Mouse (Mus musculus) neural tube, embryonic 14.5 days (tissue): Measurements from ENCODE around the gene Ebf1. TPM values are rescaled to one million over a fixed set of nuclear protein-coding genes. Genes with fewer than 3 reads are reported as not detected.
A peak's percentile ranks its signal among the peaks of the same experiment; 100 is the strongest.

Experiments used
- ATAC-seq: fragments of 200-750 bp; cut with Nextera tagmentation; 2 replicates; pipeline ENCODE4 v1.8.0; 2017; ENCODE audit warnings: low read depth, mild to moderate bottlenecking, moderate TSS enrichment, moderate library complexity
- H3K27ac ChIP-seq: fragments of 300-500 bp; sonication (generic); 2 replicates; pipeline ENCODE4 v1.5.1; 2014; ENCODE audit warnings: low read depth, mild to moderate bottlenecking, control low read depth, low read length, moderate library complexity, mixed read lengths
- H3K27me3 ChIP-seq: fragments of 300-500 bp; sonication (generic); 2 replicates; pipeline ENCODE4 v1.6.1; 2014; ENCODE audit warnings: low read length; ENCODE audit not compliant: control insufficient read depth, insufficient read depth
- H3K36me3 ChIP-seq: fragments of 300-500 bp; sonication (generic); 2 replicates; pipeline ENCODE4 v1.6.1; 2014; ENCODE audit warnings: low read length, mixed read lengths; ENCODE audit not compliant: control insufficient read depth, insufficient read depth
- H3K4me1 ChIP-seq: fragments of 300-500 bp; sonication (generic); 2 replicates; pipeline ENCODE4 v1.6.1; 2014; ENCODE audit warnings: low read length; ENCODE audit not compliant: control insufficient read depth, insufficient read depth
- H3K4me2 ChIP-seq: fragments of 300-500 bp; sonication (generic); 2 replicates; pipeline ENCODE4 v1.6.1; 2014; ENCODE audit warnings: mild to moderate bottlenecking, low read depth, low read length, control low read depth
- H3K4me3 ChIP-seq: fragments of 300-500 bp; sonication (generic); 2 replicates; pipeline ENCODE4 v1.5.1; 2014; ENCODE audit warnings: low read depth, low read length, control low read depth, mixed read lengths
- H3K9ac ChIP-seq: fragments of 300-500 bp; sonication (generic); replicated peaks from 2 replicates; pipeline ENCODE4 v1.6.1; 2014; ENCODE audit warnings: low read depth, mild to moderate bottlenecking, control low read depth, low read length, mixed read lengths
- H3K9me3 ChIP-seq: fragments of 300-500 bp; sonication (generic); 2 replicates; pipeline ENCODE4 v1.6.1; 2016; ENCODE audit warnings: low read length; ENCODE audit not compliant: control insufficient read depth
- WGBS: fragments of 180-500 bp; shearing (Covaris S2); extraction: QIAGEN DNeasy Blood & Tissue Kit; methylation state at CpG from one replicate; pipeline ENCODE4 v1.1.7; 2014; 5-methylcytosine and 5-hydroxymethylcytosine counted together
- polyA plus RNA-seq: library from polyadenylated mRNA; unstranded; fragments of >200 nt; fragmentation: Nextera tagmentation; extraction: Ambion mirVana; gene quantifications from 2 replicates; pipeline ENCODE4 v1.2.1, GENCODE M21; 2014

The Ebf1 gene
- polyA plus RNA-seq, 1 experiment from 2014 or later = 226 TPM

- Histone ChIP-seq H3K9ac (no peak overlapping the region), H3K4me2 (no peak overlapping the region), H3K36me3 (no peaks in the 10 kb centered on the region), H3K27me3 (no peaks in the 10 kb centered on the region), H3K4me1 (no peaks in the 10 kb centered on the region), H3K4me3 (no peak overlapping the region), H3K27ac (no peak overlapping the region), H3K9me3 (no peaks in the 10 kb centered on the region)
- no peak for ATAC-seq
- 87% methylated on average over 3 of the region's 3 CpGs for WGBS
Observed at GRCm38 (mm10) chr11:44923138-44923537, 306.0 kb downstream of the Ebf1 start.

GRCm38 (mm10) chr11:44923868-44924508, 306.9 kb downstream of the Ebf1 start:
- Histone ChIP-seq H3K9me3 (no peaks in the 10 kb centered on the region), H3K9ac (no peak overlapping the region), H3K4me3 (no peak overlapping the region), H3K36me3 (no peaks in the 10 kb centered on the region), H3K27me3 (no peaks in the 10 kb centered on the region), H3K4me1 (no peaks in the 10 kb centered on the region), H3K4me2 (no peak overlapping the region), H3K27ac (no peak overlapping the region)
- ATAC-seq = no peak
- WGBS = 78% methylated on average over 10 of the region's 10 CpGs

- WGBS = 57% methylated on average over 8 of the region's 8 CpGs
- Histone ChIP-seq H3K36me3 (no peaks in the 10 kb centered on the region), H3K27ac (peak overlapping the region; percentile 40; the same call in 1 of the 2 replicates), H3K4me1 (no peaks in the 10 kb centered on the region), H3K9me3 (no peaks in the 10 kb centered on the region), H3K9ac (no peak overlapping the region), H3K4me3 (no peak overlapping the region), H3K4me2 (no peak overlapping the region), H3K27me3 (no peaks in the 10 kb centered on the region)
- no peak for ATAC-seq
Observed at GRCm38 (mm10) chr11:44924896-44925295, 307.8 kb downstream of the Ebf1 start.

- no peaks in the 10 kb centered on the region for H3K9me3 ChIP-seq
- no peaks in the 10 kb centered on the region for H3K36me3 ChIP-seq
- WGBS = 85% methylated on average over 12 of the region's 12 CpGs
- H3K27ac ChIP-seq = no peak overlapping the region
- no peak overlapping the region for H3K4me2 ChIP-seq
- no peaks in the 10 kb centered on the region for H3K4me1 ChIP-seq
- H3K27me3 ChIP-seq = no peaks in the 10 kb centered on the region
- no peak for ATAC-seq
- no peak overlapping the region for H3K9ac ChIP-seq
- no peak overlapping the region for H3K4me3 ChIP-seq
Observed at GRCm38 (mm10) chr11:44925806-44926525, 308.8 kb downstream of the Ebf1 start.

- no peak overlapping the region for H3K9ac ChIP-seq
- H3K4me3 ChIP-seq = no peak overlapping the region
- H3K4me1 ChIP-seq = peaks cover 11% of the 10 kb centered on the region; the same call in 1 of the 2 replicates
- ATAC-seq = no peak
- no peaks in the 10 kb centered on the region for H3K27me3 ChIP-seq
- no peak overlapping the region for H3K4me2 ChIP-seq
- 89% methylated on average over 6 of the region's 6 CpGs for WGBS
- no peak overlapping the region for H3K27ac ChIP-seq
- no peaks in the 10 kb centered on the region for H3K36me3 ChIP-seq
- no peaks in the 10 kb centered on the region for H3K9me3 ChIP-seq
Observed at GRCm38 (mm10) chr11:44928403-44928802, 311.3 kb downstream of the Ebf1 start.

- ATAC-seq = no peak
- Histone ChIP-seq H3K9me3 (no peaks in the 10 kb centered on the region), H3K4me1 (peaks cover 11% of the 10 kb centered on the region; the same call in 1 of the 2 replicates), H3K9ac (no peak overlapping the region), H3K27me3 (no peaks in the 10 kb centered on the region), H3K4me3 (no peak overlapping the region), H3K36me3 (no peaks in the 10 kb centered on the region), H3K4me2 (no peak overlapping the region), H3K27ac (peak overlapping the region; percentile 55; the same call in 1 of the 2 replicates)
- WGBS = 41% methylated on average over 6 of the region's 6 CpGs
Observed at GRCm38 (mm10) chr11:44932942-44933483, 315.9 kb downstream of the Ebf1 start.

- Histone ChIP-seq H3K4me1 (peaks cover 7% of the 10 kb centered on the region; the same call in 1 of the 2 replicates), H3K4me3 (no peak overlapping the region), H3K4me2 (no peak overlapping the region), H3K27ac (no peak overlapping the region), H3K27me3 (no peaks in the 10 kb centered on the region), H3K36me3 (no peaks in the 10 kb centered on the region), H3K9ac (no peak overlapping the region), H3K9me3 (no peaks in the 10 kb centered on the region)
- peak; percentile 31; the same call in 1 of the 2 replicates for ATAC-seq
- 52% methylated on average over 4 of the region's 4 CpGs for WGBS
Observed at GRCm38 (mm10) chr11:44943781-44944180, 326.7 kb downstream of the Ebf1 start.

- 84% methylated on average over 2 of the region's 2 CpGs for WGBS
- no peak overlapping the region for H3K9ac ChIP-seq
- no peaks in the 10 kb centered on the region for H3K9me3 ChIP-seq
- H3K4me3 ChIP-seq = no peak overlapping the region
- H3K4me1 ChIP-seq = peaks cover 7% of the 10 kb centered on the region; the same call in 1 of the 2 replicates
- H3K27ac ChIP-seq = no peak overlapping the region
- H3K4me2 ChIP-seq = no peak overlapping the region
- ATAC-seq = no peak
- no peaks in the 10 kb centered on the region for H3K27me3 ChIP-seq
- H3K36me3 ChIP-seq = no peaks in the 10 kb centered on the region
Observed at GRCm38 (mm10) chr11:44944401-44944800, 327.3 kb downstream of the Ebf1 start.

GRCm38 (mm10) chr11:44946618-44947017, 329.5 kb downstream of the Ebf1 start:
- 91% methylated on average over 3 of the region's 3 CpGs for WGBS

More at GRCm38 (mm10) chr11:44946618-44947017, 329.5 kb downstream of the Ebf1 start:
- Histone ChIP-seq H3K27ac (no peak overlapping the region), H3K9me3 (no peaks in the 10 kb centered on the region), H3K4me2 (no peak overlapping the region), H3K36me3 (no peaks in the 10 kb centered on the region), H3K9ac (no peak overlapping the region), H3K4me1 (peaks cover 7% of the 10 kb centered on the region; the same call in 1 of the 2 replicates), H3K27me3 (no peaks in the 10 kb centered on the region), H3K4me3 (no peak overlapping the region)
- ATAC-seq = no peak
